Mouse (Mus musculus) ES-E14 (cell line): ENCODE results near the gene Opn4. TPM values are rescaled to one million over a fixed set of nuclear protein-coding genes. Genes with fewer than 3 reads are reported as not detected.

Experiments used
- DNase-seq: peaks from one replicate; pipeline ENCODE4 v3.0.0-alpha.2; 2013; ENCODE audit warnings: low read depth, low spot score
- H3K27ac ChIP-seq: 2 replicates; pipeline ENCODE4 v1.5.1; 2012; ENCODE audit warnings: low read depth, mild to moderate bottlenecking, low read length, moderate library complexity, mixed read lengths; ENCODE audit not compliant: poor library complexity, insufficient read depth, severe bottlenecking
- H3K36me3 ChIP-seq: 2 replicates; pipeline ENCODE4 v1.6.1; 2012; ENCODE audit warnings: mild to moderate bottlenecking, low read length, moderate library complexity, mixed read lengths; ENCODE audit not compliant: control insufficient read depth, poor library complexity, insufficient read depth, severe bottlenecking
- H3K4me1 ChIP-seq, 2 experiments: fragments of 150-350 bp in 1 of 2; sonication (generic) in 1 of 2; 2 replicates each; pipeline ENCODE4 v1.6.1; 2012; ENCODE audit warnings: low read length in 2 of 2, mild to moderate bottlenecking in 1 of 2, mixed read lengths in 1 of 2; ENCODE audit not compliant: control insufficient read depth in 2 of 2, insufficient read depth in 2 of 2, poor library complexity in 1 of 2
- H3K4me3 ChIP-seq, 2 experiments: fragments of 150-350 bp in 1 of 2; sonication (generic) in 1 of 2; 2 replicates each; pipeline ENCODE4 v1.5.1; 2012; ENCODE audit warnings: low read length in 2 of 2, low read depth in 1 of 2, mild to moderate bottlenecking in 1 of 2, mixed read lengths in 1 of 2; ENCODE audit not compliant: insufficient read depth in 1 of 2, poor library complexity in 1 of 2, severe bottlenecking in 1 of 2
- H3K9ac ChIP-seq: 2 replicates; pipeline ENCODE4 v1.6.1; 2012; ENCODE audit warnings: low read depth, mild to moderate bottlenecking, low read length, mixed read lengths; ENCODE audit not compliant: poor library complexity, insufficient read depth, severe bottlenecking
- H3K9me3 ChIP-seq: fragments of 150-350 bp; sonication (generic); 2 replicates; pipeline ENCODE4 v1.6.1; 2012; ENCODE audit warnings: low read depth, mild to moderate bottlenecking, low read length; ENCODE audit not compliant: control insufficient read depth, insufficient read depth
- CHD2 ChIP-seq: IDR thresholded peaks from 2 replicates; pipeline ENCODE4 v1.6.1; 2014; ENCODE audit warnings: mild to moderate bottlenecking, low read depth, low read length, inconsistent platforms
- HCFC1 ChIP-seq: IDR thresholded peaks from 2 replicates; pipeline ENCODE4 v1.6.1; 2012; ENCODE audit warnings: low read length, inconsistent platforms, borderline replicate concordance; ENCODE audit not compliant: insufficient read depth
- MAFK ChIP-seq: IDR thresholded peaks from 2 replicates; pipeline ENCODE4 v1.6.1; 2014; ENCODE audit warnings: mild to moderate bottlenecking, low read depth, low read length, inconsistent platforms; ENCODE audit not compliant: insufficient read depth
- ZC3H11A ChIP-seq: IDR thresholded peaks from 2 replicates; pipeline ENCODE4 v1.6.1; 2012; ENCODE audit warnings: low read depth, mild to moderate bottlenecking, inconsistent platforms, low read length, borderline replicate concordance
- ZNF384 ChIP-seq: IDR thresholded peaks from 2 replicates; pipeline ENCODE4 v1.6.1; 2012; ENCODE audit warnings: low read depth, low read length, inconsistent platforms
- in situ Hi-C, 2 experiments: fragments of 600-800 bp; cut with MboI; formaldehyde crosslinking; loops; one replicate each; pipeline ENCODE4 v1.15.1; 2025; ENCODE audit warnings: low sequenced_read_pairs in 2 of 2, inconsistent platforms in 1 of 2; ENCODE audit not compliant: unreplicated experiment in 2 of 2
- total RNA-seq: library from RNA; depleted of rRNA; stranded (reverse); fragments of 300-350 nt; gene quantifications from 2 replicates; pipeline ENCODE4 v1.2.3, GENCODE M21; 2012

Opn4 gene
- total RNA-seq, 1 experiment: 0.31 TPM

GRCm38 (mm10) chr14:34573348-34573913 lies 26.5 kb downstream of the Opn4 start:
- Histone ChIP-seq H3K9me3 (no peaks in the 10 kb centered on the region), H3K9ac (no peak overlapping the region), H3K4me1 (peaks cover 0 to 5% of the 10 kb centered on the region in 2 experiments; a peak in 1 of 4 replicates), H3K36me3 (no peaks in the 10 kb centered on the region), H3K4me3 (no peak overlapping the region), H3K27ac (no peak overlapping the region)
- TF ChIP-seq ZC3H11A (no peak), HCFC1 (no peak), ZNF384 (no peak), MAFK (no peak), CHD2 (no peak)
- no peak for DNase-seq
- in situ Hi-C loops: loop anchor here in 1 of 2 experiments (10.0 kb wide), 1 partner anchor 139 kb away; no protein-coding TSS in a partner anchor

DNA sequence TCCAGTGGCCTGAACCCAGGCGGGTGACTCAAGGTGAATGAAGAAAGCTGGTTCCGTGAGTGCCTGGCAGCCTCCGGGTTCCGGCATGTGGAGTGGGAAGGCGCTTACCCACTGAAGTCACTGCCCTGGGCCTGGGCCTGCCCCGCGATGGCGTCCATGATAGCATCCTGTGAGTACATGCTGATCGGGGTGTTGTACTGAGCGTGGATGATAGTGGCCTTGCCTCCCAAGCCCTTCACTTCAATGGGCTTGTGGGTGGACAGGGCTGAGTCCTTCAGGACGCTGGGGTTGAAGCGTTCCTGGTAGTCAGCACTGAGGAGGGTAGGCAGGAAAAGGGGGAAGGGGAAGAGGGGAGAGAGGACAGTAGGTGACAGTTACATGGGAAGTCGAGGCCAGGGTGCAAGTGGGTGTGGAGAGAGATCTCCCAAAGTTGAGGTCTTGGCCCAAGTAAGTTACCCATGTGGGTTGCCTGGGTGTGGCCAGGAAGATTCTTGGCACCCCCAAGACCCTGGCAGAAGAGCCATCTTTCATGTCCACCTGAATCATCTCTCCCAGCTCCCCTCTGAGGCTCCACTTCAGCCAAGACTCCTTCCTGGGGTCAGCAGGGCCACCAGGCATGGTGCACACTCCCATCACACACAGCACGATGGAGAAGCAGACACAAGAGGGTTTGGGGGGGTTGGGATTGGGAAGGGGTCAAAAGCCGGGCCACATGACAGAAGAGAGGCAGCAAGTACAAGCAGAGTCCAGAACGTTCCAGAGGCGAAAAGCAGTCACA lies 28.1 kb downstream of the Opn4 start:
- no peak for DNase-seq
- no peak overlapping the region; the same call in 1 of the 2 replicates for H3K27ac ChIP-seq
- H3K36me3 ChIP-seq: no peaks in the 10 kb centered on the region
- H3K4me1 ChIP-seq: peaks cover 0 to 4% of the 10 kb centered on the region in 2 experiments; a peak in 1 of 4 replicates
- H3K9ac ChIP-seq: no peak overlapping the region
- in situ Hi-C loops: loop anchor here in 1 of 2 experiments (10.0 kb wide), 1 partner anchor 137 kb away; no protein-coding TSS in a partner anchor
- no peaks in the 10 kb centered on the region for H3K9me3 ChIP-seq
- TF ChIP-seq ZNF384 (no peak), CHD2 (no peak), HCFC1 (no peak), ZC3H11A (no peak), MAFK (no peak)
- no peak overlapping the region for H3K4me3 ChIP-seq

GRCm38 (mm10) chr14:34570903-34571302 lies 29.0 kb downstream of the Opn4 start:
- Histone ChIP-seq H3K9ac (no peak overlapping the region), H3K27ac (no peak overlapping the region), H3K4me1 (peaks cover 0 to 3% of the 10 kb centered on the region in 2 experiments; a peak in 1 of 4 replicates), H3K4me3 (no peak overlapping the region), H3K36me3 (no peaks in the 10 kb centered on the region), H3K9me3 (no peaks in the 10 kb centered on the region)
- in situ Hi-C loops: loop anchor here in 1 of 2 experiments (10.0 kb wide), 1 partner anchor 136 kb away; no protein-coding TSS in a partner anchor
- no peak for DNase-seq
- TF ChIP-seq MAFK (no peak), HCFC1 (no peak)

- Histone ChIP-seq H3K9ac (no peak overlapping the region), H3K9me3 (no peaks in the 10 kb centered on the region), H3K4me3 (no peak overlapping the region), H3K4me1 (peaks cover 0 to 3% of the 10 kb centered on the region in 2 experiments; a peak in 1 of 4 replicates), H3K36me3 (no peaks in the 10 kb centered on the region), H3K27ac (no peak overlapping the region)
- TF ChIP-seq ZC3H11A: peak; percentile 68; the same call in 1 of the 2 replicates
- no peak for TF ChIP-seq HCFC1
- no peak for TF ChIP-seq ZNF384
- in situ Hi-C loops: loop anchor here in 1 of 2 experiments (10.0 kb wide), 1 partner anchor 135 kb away; no protein-coding TSS in a partner anchor
- DNase-seq: peak; percentile 73
Observed at GRCm38 (mm10) chr14:34570294-34570693, 29.6 kb downstream of the Opn4 start.
